Mouse (Mus musculus) limb, embryonic 12.5 days (tissue): ENCODE results near the gene Ddx23. TPM values are rescaled to one million over a fixed set of nuclear protein-coding genes. Genes with fewer than 3 reads are reported as not detected.

ENCODE experiments used
- ATAC-seq: fragments of 200-750 bp; cut with Nextera tagmentation; 2 replicates; pipeline ENCODE4 v1.8.0; 2017; ENCODE audit warnings: low read depth, moderate TSS enrichment; ENCODE audit not compliant: insufficient number of reproducible peaks, insufficient read depth, low FRiP score, low TSS enrichment
- H3K27ac ChIP-seq: fragments of 300-500 bp; sonication (generic); 2 replicates; pipeline ENCODE4 v1.5.1; 2016; ENCODE audit warnings: mild to moderate bottlenecking, moderate library complexity
- H3K27me3 ChIP-seq: fragments of 300-500 bp; sonication (generic); 2 replicates; pipeline ENCODE4 v1.6.1; 2016; ENCODE audit warnings: mild to moderate bottlenecking, moderate library complexity
- H3K36me3 ChIP-seq: fragments of 300-500 bp; sonication (generic); 2 replicates; pipeline ENCODE4 v1.6.1; 2016; ENCODE audit warnings: mild to moderate bottlenecking, moderate library complexity
- H3K4me1 ChIP-seq: fragments of 300-500 bp; sonication (generic); replicated peaks from 2 replicates; pipeline ENCODE4 v1.6.1; 2016
- H3K4me2 ChIP-seq: fragments of 300-500 bp; sonication (generic); 2 replicates; pipeline ENCODE4 v1.6.1; 2016; ENCODE audit warnings: mild to moderate bottlenecking, moderate library complexity
- H3K4me3 ChIP-seq: fragments of 300-500 bp; sonication (generic); replicated peaks from 2 replicates; pipeline ENCODE4 v1.5.1; 2016; ENCODE audit warnings: mild to moderate bottlenecking
- H3K9ac ChIP-seq: fragments of 300-500 bp; sonication (generic); replicated peaks from 2 replicates; pipeline ENCODE4 v1.6.1; 2016; ENCODE audit warnings: mild to moderate bottlenecking, moderate library complexity
- H3K9me3 ChIP-seq: fragments of 300-500 bp; sonication (generic); 2 replicates; pipeline ENCODE4 v1.6.1; 2016; ENCODE audit warnings: mild to moderate bottlenecking, moderate library complexity
- WGBS: fragments of 180-500 bp; shearing (Covaris S2); methylation state at CpG from one replicate; pipeline ENCODE4 v1.1.7; 2016; 5-methylcytosine and 5-hydroxymethylcytosine counted together
- polyA plus RNA-seq: library from polyadenylated mRNA; unstranded; fragments of >200 nt; fragmentation: Nextera tagmentation; extraction: Ambion mirVana; gene quantifications from 2 replicates; pipeline ENCODE4 v1.2.1, GENCODE M21; 2016

The Ddx23 gene
- polyA plus RNA-seq, 1 experiment from 2014 or later: 31.5 TPM

GRCm38 (mm10) chr15:98673732-98674131 lies 11.0 kb upstream of the Ddx23 start:
- Histone ChIP-seq H3K4me1 (peaks cover 18% of the 10 kb centered on the region), H3K36me3 (no peaks in the 10 kb centered on the region), H3K4me3 (no peak overlapping the region), H3K27ac (no peak overlapping the region), H3K9me3 (no peaks in the 10 kb centered on the region), H3K27me3 (peaks cover 68% of the 10 kb centered on the region), H3K4me2 (no peak overlapping the region), H3K9ac (no peak overlapping the region)
- WGBS: 78% methylated on average over 7 of the region's 7 CpGs
- no peak for ATAC-seq

GRCm38 (mm10) chr15:98672592-98672991 lies 9.9 kb upstream of the Ddx23 start:
- peaks cover 56% of the 10 kb centered on the region for H3K27me3 ChIP-seq
- no peak overlapping the region for H3K4me2 ChIP-seq
- no peak overlapping the region for H3K27ac ChIP-seq
- H3K36me3 ChIP-seq: no peaks in the 10 kb centered on the region
- 72% methylated on average over 4 of the region's 4 CpGs for WGBS
- peaks cover 18% of the 10 kb centered on the region for H3K4me1 ChIP-seq
- no peak for ATAC-seq
- no peak overlapping the region for H3K9ac ChIP-seq
- H3K9me3 ChIP-seq: no peaks in the 10 kb centered on the region
- H3K4me3 ChIP-seq: no peak overlapping the region

GRCm38 (mm10) chr15:98664042-98664907 lies 1.6 kb upstream of the Ddx23 start:
- Histone ChIP-seq H3K36me3 (peaks cover 10% of the 10 kb centered on the region), H3K9ac (no peak overlapping the region), H3K9me3 (no peaks in the 10 kb centered on the region), H3K4me3 (no peak overlapping the region), H3K4me2 (no peak overlapping the region), H3K4me1 (peaks cover 11% of the 10 kb centered on the region), H3K27ac (no peak overlapping the region), H3K27me3 (no peaks in the 10 kb centered on the region)
- ATAC-seq: no peak
- WGBS: 79% methylated on average over 11 of the region's 11 CpGs

GRCm38 (mm10) chr15:98662198-98662566 lies 512 bp downstream of the Ddx23 start:
- Histone ChIP-seq H3K36me3 (peaks cover 31% of the 10 kb centered on the region), H3K4me1 (peaks cover 11% of the 10 kb centered on the region), H3K4me2 (peak overlapping the region; percentile 77), H3K27me3 (no peaks in the 10 kb centered on the region), H3K9me3 (no peaks in the 10 kb centered on the region), H3K4me3 (peak overlapping the region; percentile 68), H3K9ac (peak overlapping the region; percentile 82), H3K27ac (peak overlapping the region; percentile 89)
- 1% methylated on average over 14 of the region's 14 CpGs for WGBS
- no peak for ATAC-seq

- WGBS: 83% methylated on average over 15 of the region's 15 CpGs
- Histone ChIP-seq H3K4me2 (no peak overlapping the region), H3K9me3 (no peaks in the 10 kb centered on the region), H3K36me3 (peaks cover 81% of the 10 kb centered on the region), H3K9ac (no peak overlapping the region), H3K27me3 (no peaks in the 10 kb centered on the region), H3K4me1 (peaks cover 7% of the 10 kb centered on the region), H3K27ac (no peak overlapping the region), H3K4me3 (no peak overlapping the region)
- no peak for ATAC-seq
Measured at GRCm38 (mm10) chr15:98656982-98657751, 5.5 kb downstream of the Ddx23 start.

- Histone ChIP-seq H3K27ac (no peak overlapping the region), H3K9me3 (no peaks in the 10 kb centered on the region), H3K4me3 (no peak overlapping the region), H3K36me3 (peaks cover 100% of the 10 kb centered on the region), H3K27me3 (no peaks in the 10 kb centered on the region), H3K4me2 (no peak overlapping the region), H3K4me1 (no peaks in the 10 kb centered on the region), H3K9ac (no peak overlapping the region)
- WGBS: 92% methylated on average over 8 of the region's 8 CpGs
- no peak for ATAC-seq
Measured at GRCm38 (mm10) chr15:98652174-98652573, 10.5 kb downstream of the Ddx23 start.

- no peaks in the 10 kb centered on the region for H3K27me3 ChIP-seq
- H3K9me3 ChIP-seq: no peaks in the 10 kb centered on the region
- no peak for ATAC-seq
- no peak overlapping the region for H3K4me3 ChIP-seq
- H3K9ac ChIP-seq: no peak overlapping the region
- peaks cover 100% of the 10 kb centered on the region for H3K36me3 ChIP-seq
- 90% methylated on average over 15 of the region's 15 CpGs for WGBS
- H3K27ac ChIP-seq: no peak overlapping the region
- H3K4me1 ChIP-seq: no peaks in the 10 kb centered on the region
- no peak overlapping the region for H3K4me2 ChIP-seq
Measured at GRCm38 (mm10) chr15:98651431-98651830, 11.3 kb downstream of the Ddx23 start.

GRCm38 (mm10) chr15:98648071-98648470 lies 14.6 kb downstream of the Ddx23 start:
- Histone ChIP-seq H3K9ac (no peak overlapping the region), H3K4me1 (no peaks in the 10 kb centered on the region), H3K27ac (no peak overlapping the region), H3K36me3 (peaks cover 99% of the 10 kb centered on the region), H3K4me3 (no peak overlapping the region), H3K27me3 (no peaks in the 10 kb centered on the region), H3K9me3 (no peaks in the 10 kb centered on the region), H3K4me2 (no peak overlapping the region)
- no peak for ATAC-seq
- WGBS: 94% methylated on average over 3 of the region's 3 CpGs

GRCm38 (mm10) chr15:98647308-98647707 lies 15.4 kb downstream of the Ddx23 start:
- 90% methylated on average over 10 of the region's 10 CpGs for WGBS
- no peak for ATAC-seq
- no peak overlapping the region for H3K9ac ChIP-seq
- no peak overlapping the region for H3K4me3 ChIP-seq
- H3K9me3 ChIP-seq: no peaks in the 10 kb centered on the region
- H3K27ac ChIP-seq: no peak overlapping the region
- H3K36me3 ChIP-seq: peaks cover 99% of the 10 kb centered on the region
- no peak overlapping the region for H3K4me2 ChIP-seq
- H3K27me3 ChIP-seq: no peaks in the 10 kb centered on the region
- no peaks in the 10 kb centered on the region for H3K4me1 ChIP-seq

GRCm38 (mm10) chr15:98646737-98647136 lies 16.0 kb downstream of the Ddx23 start:
- WGBS: 81% methylated on average over 8 of the region's 8 CpGs
- no peak for ATAC-seq
- no peaks in the 10 kb centered on the region for H3K27me3 ChIP-seq
- H3K4me2 ChIP-seq: no peak overlapping the region
- H3K9ac ChIP-seq: no peak overlapping the region
- H3K4me1 ChIP-seq: no peaks in the 10 kb centered on the region
- H3K27ac ChIP-seq: no peak overlapping the region
- H3K9me3 ChIP-seq: no peaks in the 10 kb centered on the region
- H3K36me3 ChIP-seq: peaks cover 99% of the 10 kb centered on the region
- H3K4me3 ChIP-seq: no peak overlapping the region
